Mouse (Mus musculus): ENCODE results near the gene Abcg2. TPM values are rescaled to one million over a fixed set of nuclear protein-coding genes. Genes with fewer than 3 reads are reported as not detected.

Abcg2 gene
- total RNA-seq, 4 experiments from 2014 or later, result 22.0 to 29.6 (median 23.7) TPM

Other genes starting within 250 kb of the Abcg2 start
- not detected for gene Vmn1r30, start 141.1 kb upstream of the Abcg2 start, total RNA-seq (2022)
- gene Vmn1r31, start 109.2 kb upstream of the Abcg2 start, total RNA-seq (2022), result not detected
- gene Herc3, start 246.9 kb downstream of the Abcg2 start, total RNA-seq (2022), result 100 to 1,000 TPM; 136 to 227 (median 220) TPM